Mouse (Mus musculus) erythroblast, embryonic 14.5 days (primary cell): ENCODE results near the gene Ralgds. TPM values are rescaled to one million over a fixed set of nuclear protein-coding genes. Genes with fewer than 3 reads are reported as not detected.

Experiments
- H3K27me3 ChIP-seq: 2 replicates; pipeline ENCODE4 v1.6.1; 2012; ENCODE audit warnings: inconsistent platforms; ENCODE audit not compliant: control insufficient read depth
- H3K36me3 ChIP-seq: 2 replicates; pipeline ENCODE4 v1.6.1; 2012; ENCODE audit warnings: mild to moderate bottlenecking, inconsistent platforms; ENCODE audit not compliant: control insufficient read depth
- H3K4me1 ChIP-seq: 2 replicates; pipeline ENCODE4 v1.6.1; 2012; ENCODE audit warnings: inconsistent platforms; ENCODE audit not compliant: control insufficient read depth
- H3K4me3 ChIP-seq: replicated peaks from 2 replicates; pipeline ENCODE3; 2012; ENCODE audit warnings: moderate library complexity, mild to moderate bottlenecking, inconsistent platforms
- H3K9me3 ChIP-seq: 2 replicates; pipeline ENCODE4 v1.6.1; 2012; ENCODE audit warnings: low read length, inconsistent platforms, mixed read lengths; ENCODE audit not compliant: control insufficient read depth
- GATA1 ChIP-seq: IDR thresholded peaks from 2 replicates; pipeline ENCODE4 v1.6.1; 2012; ENCODE audit warnings: low read length, inconsistent platforms, mixed read lengths
- TAL1 ChIP-seq: IDR thresholded peaks from 3 replicates; pipeline ENCODE4 v1.6.1; 2012; ENCODE audit warnings: low read length, inconsistent platforms, mixed read lengths
- polyA plus RNA-seq: library from polyadenylated mRNA; stranded (reverse); fragments of >175 nt; gene quantifications from 2 replicates; pipeline ENCODE4 v1.2.3, GENCODE M21; 2012

Gene Ralgds
- polyA plus RNA-seq, 1 experiment: 0.06 TPM

DNA sequence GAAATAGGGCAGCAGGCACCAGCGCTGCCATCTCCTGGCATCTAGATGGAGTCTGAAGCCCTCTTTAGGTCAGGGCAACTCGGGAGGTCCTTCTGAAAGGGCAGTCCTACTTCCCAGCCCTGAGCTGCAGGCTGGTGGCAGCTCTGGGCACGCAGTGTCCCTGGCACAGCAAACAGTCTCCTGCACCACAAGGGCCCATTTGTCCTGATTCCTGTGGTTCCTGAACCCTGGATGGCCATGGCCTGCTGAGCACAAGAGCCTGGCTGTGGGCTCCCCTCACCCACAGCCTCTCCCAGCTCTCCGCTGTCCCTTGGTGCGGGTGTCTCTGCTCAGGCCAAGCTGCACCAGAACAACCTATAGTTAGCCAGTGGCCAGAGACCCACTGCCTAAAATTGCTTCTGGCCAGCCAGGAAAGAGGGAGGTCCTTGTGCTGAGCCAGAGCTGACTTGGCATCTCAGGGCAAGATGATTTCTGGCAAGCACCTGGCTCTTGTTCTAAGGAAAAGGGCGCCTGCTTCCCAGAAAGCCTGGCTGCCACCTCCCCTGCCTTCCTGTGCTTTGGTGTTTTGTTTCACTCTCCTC is 8.7 kb downstream of the Ralgds start:
- Histone ChIP-seq H3K4me1 (peaks cover 14% of the 10 kb centered on the region), H3K36me3 (no peaks in the 10 kb centered on the region), H3K27me3 (no peaks in the 10 kb centered on the region), H3K4me3 (no peak overlapping the region), H3K9me3 (no peaks in the 10 kb centered on the region)
- TF ChIP-seq GATA1 (no peak), TAL1 (no peak)

- H3K4me3 ChIP-seq: no peak overlapping the region
These were observed 9.2 kb downstream of the Ralgds start for GRCm38 (mm10) chr2:28522166-28522565.

DNA sequence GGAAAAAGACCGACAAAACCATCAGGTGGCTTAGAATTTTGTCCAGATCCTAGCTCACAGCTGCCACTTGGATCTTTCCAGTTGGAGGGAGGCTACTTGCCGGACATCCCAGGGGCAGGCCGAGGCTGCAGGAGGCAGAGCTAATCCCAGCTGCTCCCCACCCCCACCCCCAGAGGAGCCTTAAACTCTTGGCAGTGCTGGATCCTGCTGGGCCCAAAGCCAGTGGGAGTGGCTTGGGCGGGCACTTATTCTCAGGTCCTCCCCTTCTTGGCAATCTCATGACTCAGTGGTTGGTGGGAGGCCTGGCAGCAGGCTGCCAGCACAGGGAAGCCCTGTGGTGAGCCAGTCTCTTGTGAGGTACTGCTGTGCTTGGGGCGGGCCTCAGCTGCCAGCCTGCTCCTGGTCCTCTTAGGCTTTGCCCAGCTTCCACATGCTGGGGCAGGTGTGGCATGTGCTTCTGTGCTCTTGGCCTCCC is 10.8 kb downstream of the Ralgds start:
- Histone ChIP-seq H3K4me1 (peaks cover 14% of the 10 kb centered on the region), H3K4me3 (no peak overlapping the region), H3K9me3 (no peaks in the 10 kb centered on the region), H3K36me3 (no peaks in the 10 kb centered on the region), H3K27me3 (no peaks in the 10 kb centered on the region)
- TF ChIP-seq TAL1 (no peak), GATA1 (no peak)

More at GRCm38 (mm10) chr2:28522166-28522565, 9.2 kb downstream of the Ralgds start:
- Histone ChIP-seq H3K9me3 (no peaks in the 10 kb centered on the region), H3K36me3 (no peaks in the 10 kb centered on the region), H3K27me3 (no peaks in the 10 kb centered on the region), H3K4me1 (peaks cover 14% of the 10 kb centered on the region)
- TF ChIP-seq TAL1: no peak
- no peak for TF ChIP-seq GATA1

- Histone ChIP-seq H3K4me3 (no peak overlapping the region), H3K36me3 (no peaks in the 10 kb centered on the region), H3K9me3 (no peaks in the 10 kb centered on the region), H3K27me3 (no peaks in the 10 kb centered on the region), H3K4me1 (peaks cover 14% of the 10 kb centered on the region)
- TF ChIP-seq GATA1: no peak
- no peak for TF ChIP-seq TAL1
These were observed 11.5 kb downstream of the Ralgds start for GRCm38 (mm10) chr2:28524406-28524805.

- no peak for TF ChIP-seq GATA1
- no peak for TF ChIP-seq TAL1
- Histone ChIP-seq H3K27me3 (no peaks in the 10 kb centered on the region), H3K4me1 (peaks cover 14% of the 10 kb centered on the region), H3K9me3 (no peaks in the 10 kb centered on the region), H3K36me3 (no peaks in the 10 kb centered on the region), H3K4me3 (no peak overlapping the region)
These were observed 12.5 kb downstream of the Ralgds start for GRCm38 (mm10) chr2:28525219-28525942.

DNA sequence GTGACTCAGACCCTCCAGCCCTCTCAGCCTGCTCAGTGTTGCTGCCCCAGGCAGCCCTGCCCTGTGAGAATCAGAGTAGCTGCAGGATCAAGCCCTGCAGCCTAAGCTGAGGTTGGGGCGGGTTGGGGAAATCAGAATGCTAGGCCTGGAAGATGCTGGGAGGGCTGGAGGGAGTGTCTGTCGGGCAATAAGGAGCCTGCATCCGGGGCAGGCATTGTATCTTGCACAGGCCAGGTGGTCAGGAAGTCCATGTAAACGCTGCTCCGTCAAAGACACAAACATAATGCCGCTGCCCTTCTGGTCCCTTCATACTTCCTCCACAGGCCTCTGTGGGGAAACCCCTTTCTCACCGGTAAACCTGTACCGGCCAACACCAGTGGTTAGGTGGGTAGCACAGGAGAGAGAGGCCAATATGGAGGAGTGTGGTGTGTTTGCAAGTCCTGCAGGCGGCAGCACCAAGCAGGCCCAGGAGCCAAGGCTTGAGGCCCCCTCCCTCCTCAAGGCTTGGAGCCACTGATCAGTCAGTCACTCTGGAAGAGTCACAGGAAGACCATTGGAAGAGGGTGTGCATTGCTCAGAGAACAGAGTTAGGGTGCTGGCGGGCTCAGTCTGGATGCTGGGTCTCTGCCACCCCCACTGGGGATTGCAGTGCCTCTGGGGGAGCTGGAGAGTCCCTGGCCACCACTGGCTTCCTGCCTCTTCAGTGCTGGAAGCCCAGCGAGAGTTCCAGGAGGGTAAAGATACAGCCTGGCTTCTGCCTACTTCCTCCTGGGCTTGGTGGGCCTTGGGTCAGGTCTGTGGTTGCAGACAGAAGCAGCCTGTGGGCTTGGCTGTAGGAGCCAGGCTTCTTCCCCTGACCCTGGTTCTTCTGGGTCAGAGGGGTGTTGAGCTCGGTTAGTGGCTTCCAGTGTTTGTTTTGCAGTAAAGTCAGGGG is 13.3 kb downstream of the Ralgds start:
- Histone ChIP-seq H3K9me3 (no peaks in the 10 kb centered on the region), H3K4me3 (no peak overlapping the region), H3K4me1 (peaks cover 14% of the 10 kb centered on the region), H3K36me3 (no peaks in the 10 kb centered on the region), H3K27me3 (no peaks in the 10 kb centered on the region)
- TF ChIP-seq GATA1: no peak
- TF ChIP-seq TAL1: no peak

GRCm38 (mm10) chr2:28527436-28528353 is 14.8 kb downstream of the Ralgds start:
- Histone ChIP-seq H3K4me3 (no peak overlapping the region), H3K27me3 (no peaks in the 10 kb centered on the region; the same call in 1 of the 2 replicates), H3K9me3 (no peaks in the 10 kb centered on the region), H3K4me1 (peaks cover 14% of the 10 kb centered on the region), H3K36me3 (no peaks in the 10 kb centered on the region)
- TF ChIP-seq TAL1: no peak
- TF ChIP-seq GATA1: no peak

GRCm38 (mm10) chr2:28528354-28528730 is 15.4 kb downstream of the Ralgds start:
- Histone ChIP-seq H3K9me3 (no peaks in the 10 kb centered on the region), H3K36me3 (no peaks in the 10 kb centered on the region), H3K27me3 (peaks cover 4% of the 10 kb centered on the region), H3K4me3 (no peak overlapping the region), H3K4me1 (peaks cover 17% of the 10 kb centered on the region)
- TF ChIP-seq GATA1 (no peak), TAL1 (no peak)

GRCm38 (mm10) chr2:28529856-28530255 is 16.9 kb downstream of the Ralgds start:
- peaks cover 14% of the 10 kb centered on the region for H3K27me3 ChIP-seq
- no peaks in the 10 kb centered on the region for H3K9me3 ChIP-seq
- peaks cover 19% of the 10 kb centered on the region for H3K4me1 ChIP-seq
- H3K4me3 ChIP-seq: no peak overlapping the region
- TF ChIP-seq GATA1: no peak
- no peak for TF ChIP-seq TAL1
- no peaks in the 10 kb centered on the region for H3K36me3 ChIP-seq
